Mouse (Mus musculus) adrenal gland, postnatal 14 days (tissue): Measurements from ENCODE around the gene Prnd. TPM values are rescaled to one million over a fixed set of nuclear protein-coding genes. Genes with fewer than 3 reads are reported as not detected.

Experiments
- DNase-seq: peaks from one replicate; pipeline ENCODE4 v3.0.0; 2021; ENCODE audit warnings: mixed read lengths
- long read RNA-seq, 2 experiments: library from polyadenylated mRNA; stranded (forward); transcript quantifications; one replicate each; pipeline ENCODE4 v2.0.0; 2021
- total RNA-seq: library from RNA; stranded (reverse); gene quantifications from 2 replicates; pipeline ENCODE4 v1.2.3, GENCODE M21; 2021

Prnd gene
- 0.98 and 2.8 TPM in 2 replicates for total RNA-seq
- long read RNA-seq, experiment 1, partial matches to known transcripts = 0 of 2 reads
- long read RNA-seq, experiment 1, other reads (novel, unspliced or antisense) = 0 of 2 reads
- long read RNA-seq, experiment 2, partial matches to known transcripts = 0 of 1 reads
- long read RNA-seq, experiment 2, other reads (novel, unspliced or antisense) = 0 of 1 reads

- no peak for DNase-seq
These were observed at the start of gene Prnd for GRCm38 (mm10) chr2:131950598-131951095. Prnd (plus strand) TSS chr2:131950861.

- no peak for DNase-seq
These were observed 48.2 kb upstream of the Prnd start for GRCm38 (mm10) chr2:131902423-131902822.

GRCm38 (mm10) chr2:131902867-131903266 lies 47.8 kb upstream of the Prnd start:
- peak; percentile 13 for DNase-seq

GRCm38 (mm10) chr2:131905025-131905424 lies 45.6 kb upstream of the Prnd start:
- DNase-seq = no peak

GRCm38 (mm10) chr2:131905776-131906175 lies 44.9 kb upstream of the Prnd start:
- DNase-seq = no peak

GRCm38 (mm10) chr2:131906266-131906665 lies 44.4 kb upstream of the Prnd start:
- DNase-seq = no peak

GRCm38 (mm10) chr2:131906846-131907245 lies 43.8 kb upstream of the Prnd start:
- peak; percentile 73 for DNase-seq

- DNase-seq = no peak
These were observed 43.4 kb upstream of the Prnd start for GRCm38 (mm10) chr2:131907311-131907710.

- no peak for DNase-seq
These were observed 42.3 kb upstream of the Prnd start for GRCm38 (mm10) chr2:131908351-131908861.

GRCm38 (mm10) chr2:131908906-131909305 lies 41.8 kb upstream of the Prnd start:
- DNase-seq = no peak

GRCm38 (mm10) chr2:131909683-131910572 lies 40.7 kb upstream of the Prnd start, which contains the start of the genes Prnp and Prn:
Prnp (plus strand) TSS chr2:131909928.
Prn (plus strand) TSS chr2:131909957.
- peak; percentile 96 for DNase-seq

GRCm38 (mm10) chr2:131910847-131911246 lies 39.8 kb upstream of the Prnd start:
- no peak for DNase-seq

GRCm38 (mm10) chr2:131911341-131911740 lies 39.3 kb upstream of the Prnd start:
- DNase-seq = no peak

- no peak for DNase-seq
These were observed 38.0 kb upstream of the Prnd start for GRCm38 (mm10) chr2:131912526-131913258.

GRCm38 (mm10) chr2:131932275-131932902 lies 18.3 kb upstream of the Prnd start:
- DNase-seq = no peak

- no peak for DNase-seq
These were observed 17.6 kb upstream of the Prnd start for GRCm38 (mm10) chr2:131933013-131933412.

- DNase-seq = no peak
These were observed 17.1 kb upstream of the Prnd start for GRCm38 (mm10) chr2:131933598-131933997.

- no peak for DNase-seq
These were observed 16.4 kb upstream of the Prnd start for GRCm38 (mm10) chr2:131934243-131934642.

- peak; percentile 72 for DNase-seq
These were observed 15.1 kb upstream of the Prnd start for GRCm38 (mm10) chr2:131935390-131936105.

- DNase-seq = no peak
These were observed 14.3 kb upstream of the Prnd start for GRCm38 (mm10) chr2:131936410-131936809.
